Mouse (Mus musculus) limb, embryonic 10.5 days (tissue): ENCODE results near the gene Dgcr8. TPM values are rescaled to one million over a fixed set of nuclear protein-coding genes. Genes with fewer than 3 reads are reported as not detected.

Source experiments
- DNase-seq: peaks from one replicate; pipeline ENCODE4 v3.0.0-alpha.2; 2017; ENCODE audit warnings: low spot score
- H3K27ac ChIP-seq: fragments of 300-500 bp; sonication (generic); 2 replicates; pipeline ENCODE4 v1.5.1; 2016; ENCODE audit warnings: mild to moderate bottlenecking
- H3K27me3 ChIP-seq: fragments of 300-500 bp; sonication (generic); 2 replicates; pipeline ENCODE4 v1.6.1; 2016; ENCODE audit warnings: low read depth, mild to moderate bottlenecking; ENCODE audit not compliant: poor library complexity, severe bottlenecking
- H3K36me3 ChIP-seq: fragments of 300-500 bp; sonication (generic); 2 replicates; pipeline ENCODE4 v1.6.1; 2016; ENCODE audit warnings: mild to moderate bottlenecking, moderate library complexity
- H3K4me1 ChIP-seq: fragments of 300-500 bp; sonication (generic); 2 replicates; pipeline ENCODE4 v1.6.1; 2016
- H3K4me3 ChIP-seq: fragments of 300-500 bp; sonication (generic); 2 replicates; pipeline ENCODE4 v1.5.1; 2016; ENCODE audit warnings: mild to moderate bottlenecking, moderate library complexity
- H3K9me3 ChIP-seq: fragments of 300-500 bp; sonication (generic); replicated peaks from 2 replicates; pipeline ENCODE4 v1.6.1; 2016; ENCODE audit warnings: mild to moderate bottlenecking
- WGBS: fragments of 180-500 bp; shearing (Covaris S2); methylation state at CpG from one replicate; pipeline ENCODE4 v1.1.7; 2016; 5-methylcytosine and 5-hydroxymethylcytosine counted together
- polyA plus RNA-seq: library from polyadenylated mRNA; unstranded; fragments of >200 nt; fragmentation: Nextera tagmentation; extraction: Ambion mirVana; gene quantifications from 2 replicates; pipeline ENCODE4 v1.2.1, GENCODE M21; 2016

The Dgcr8 gene
- polyA plus RNA-seq, 1 experiment from 2014 or later, result 51.3 TPM

- H3K4me3 ChIP-seq, result peak overlapping the region; percentile 93
- DNase-seq, result no peak
- peaks cover 22% of the 10 kb centered on the region for H3K4me1 ChIP-seq
- peaks cover 46% of the 10 kb centered on the region for H3K36me3 ChIP-seq
- under 1% methylated on average over 31 of the region's 31 CpGs for WGBS
- peak overlapping the region; percentile 98 for H3K27ac ChIP-seq
- H3K9me3 ChIP-seq, result no peaks in the 10 kb centered on the region
- no peaks in the 10 kb centered on the region for H3K27me3 ChIP-seq
These were observed 425 bp downstream of the Dgcr8 start for GRCm38 (mm10) chr16:18288581-18289061.

DNA sequence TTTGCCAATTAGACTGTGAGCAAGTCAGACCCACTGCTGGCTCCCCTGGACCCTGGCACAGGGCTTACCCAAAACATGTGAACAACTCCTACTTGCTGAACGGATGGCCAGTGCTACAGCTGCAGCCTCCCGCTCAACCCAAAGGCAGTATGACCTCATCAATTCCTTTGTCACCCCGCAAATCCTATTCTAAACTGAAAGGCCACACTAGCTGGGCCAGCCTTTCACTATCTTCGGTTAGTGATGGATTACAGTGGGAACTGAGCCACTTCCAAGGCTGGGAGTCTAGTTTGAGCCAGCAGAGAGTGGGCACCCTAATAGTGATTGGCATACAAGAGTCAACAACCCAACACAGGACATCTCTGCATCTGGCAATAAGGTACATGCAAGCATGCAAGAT, 880 bp downstream of the Dgcr8 start:
- Histone ChIP-seq H3K4me3 (peak overlapping the region; percentile 93), H3K4me1 (peaks cover 22% of the 10 kb centered on the region), H3K27me3 (no peaks in the 10 kb centered on the region), H3K36me3 (peaks cover 50% of the 10 kb centered on the region), H3K27ac (peak overlapping the region; percentile 98), H3K9me3 (no peaks in the 10 kb centered on the region)
- peak; percentile 43 for DNase-seq
- 3% methylated on average over 4 of the region's 4 CpGs for WGBS

DNA sequence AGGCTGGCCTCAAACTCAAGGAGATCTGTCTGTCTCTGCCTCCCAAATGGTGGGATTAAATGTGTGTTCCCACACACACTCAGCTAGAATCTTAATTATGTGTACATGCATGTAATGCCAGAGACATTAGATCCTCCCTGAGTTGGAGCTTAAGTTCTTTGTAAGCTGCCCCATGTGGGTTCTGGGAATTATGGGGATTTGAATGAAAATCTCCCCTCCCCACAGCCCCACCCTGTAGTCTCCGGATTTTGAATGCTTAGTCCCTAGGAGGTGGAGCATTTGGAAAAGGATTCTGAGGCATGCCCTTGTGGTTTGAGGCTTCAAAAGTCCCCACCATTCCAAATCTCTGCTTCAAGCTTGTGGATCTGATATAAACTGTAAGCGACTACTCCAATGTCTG, 13.9 kb downstream of the Dgcr8 start:
- no peak overlapping the region for H3K4me3 ChIP-seq
- no peak for DNase-seq
- H3K27me3 ChIP-seq, result no peaks in the 10 kb centered on the region
- 88% methylated on average over 2 of the region's 2 CpGs for WGBS
- H3K4me1 ChIP-seq, result no peaks in the 10 kb centered on the region
- no peak overlapping the region for H3K27ac ChIP-seq
- H3K9me3 ChIP-seq, result no peaks in the 10 kb centered on the region
- H3K36me3 ChIP-seq, result peaks cover 99% of the 10 kb centered on the region

DNA sequence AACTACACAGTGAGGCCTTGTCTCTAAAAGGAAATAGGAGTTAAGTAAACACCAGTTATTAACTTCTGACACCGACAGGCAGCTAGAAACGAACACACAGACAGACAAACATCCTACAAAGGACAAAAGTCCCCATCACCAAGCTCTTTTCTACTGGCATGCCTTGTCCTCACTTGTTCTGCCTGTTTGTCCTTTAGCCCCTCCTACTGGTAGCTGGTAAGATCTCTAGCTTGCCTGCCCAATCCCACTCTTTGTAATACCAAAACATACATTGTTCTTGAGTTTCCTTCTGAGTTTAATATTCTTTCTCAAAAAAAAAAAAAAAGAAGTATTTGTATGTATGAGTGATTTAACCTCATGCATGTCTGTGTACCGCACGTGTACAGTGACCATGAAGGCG, 20.9 kb downstream of the Dgcr8 start:
- Histone ChIP-seq H3K27ac (no peak overlapping the region), H3K4me3 (no peak overlapping the region), H3K27me3 (no peaks in the 10 kb centered on the region), H3K4me1 (no peaks in the 10 kb centered on the region), H3K36me3 (peaks cover 98% of the 10 kb centered on the region), H3K9me3 (no peaks in the 10 kb centered on the region)
- no peak for DNase-seq
- 94% methylated on average over 5 of the region's 5 CpGs for WGBS

- WGBS, result 82% methylated on average over 2 of the region's 2 CpGs
- Histone ChIP-seq H3K9me3 (no peaks in the 10 kb centered on the region), H3K36me3 (peaks cover 97% of the 10 kb centered on the region), H3K4me3 (no peak overlapping the region), H3K4me1 (no peaks in the 10 kb centered on the region), H3K27me3 (no peaks in the 10 kb centered on the region), H3K27ac (no peak overlapping the region)
- no peak for DNase-seq
These were observed 24.0 kb downstream of the Dgcr8 start for GRCm38 (mm10) chr16:18265024-18265423.

DNA sequence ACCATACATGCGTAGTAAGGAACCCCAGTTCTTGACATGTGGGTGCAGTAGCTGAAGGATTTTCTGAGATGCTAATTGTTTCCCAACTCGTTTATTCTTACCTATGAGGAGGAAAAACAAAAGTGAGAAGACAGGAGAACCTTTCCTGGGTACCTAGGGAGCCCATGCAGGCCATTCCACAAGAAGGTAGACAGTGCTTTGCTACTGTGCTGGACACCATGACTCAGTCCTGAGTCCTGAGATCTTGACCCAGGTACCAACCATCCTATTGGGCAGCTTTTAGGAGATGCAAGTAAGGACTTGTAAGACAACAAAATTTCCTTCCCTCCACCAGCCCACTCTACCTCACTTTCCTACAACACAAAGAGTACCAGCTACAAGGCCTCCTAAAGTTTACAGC, 30.8 kb downstream of the Dgcr8 start, which contains the start of gene Gm49776:
Gene Gm49776, minus strand, starts transcription at position 101 of the 400 bp plus-strand sequence.
- 95% methylated on average over 2 of the region's 2 CpGs for WGBS

DNA sequence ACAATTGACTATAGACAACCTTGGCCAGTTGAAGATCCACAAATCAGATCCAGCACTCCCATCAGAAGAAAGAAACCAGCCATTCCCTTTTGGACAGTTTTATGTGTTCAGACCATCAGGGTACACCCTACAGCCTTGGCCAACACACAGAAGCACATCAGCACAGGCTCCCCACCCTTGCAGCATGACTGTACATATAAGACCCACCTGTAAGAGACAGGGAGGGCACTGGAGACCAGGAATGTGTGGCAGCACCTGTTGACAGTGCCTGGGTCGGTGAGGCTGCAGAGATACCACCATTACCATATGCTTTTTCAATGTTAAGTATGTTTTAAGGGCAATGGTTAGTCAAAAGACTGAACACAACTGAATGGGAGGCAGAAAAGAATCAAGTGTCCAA, 35.2 kb downstream of the Dgcr8 start:
- no peak overlapping the region for H3K4me3 ChIP-seq
- no peak overlapping the region for H3K27ac ChIP-seq
- H3K4me1 ChIP-seq, result peaks cover 26% of the 10 kb centered on the region
- 92% methylated on average over 1 of the region's 1 CpGs for WGBS
- no peaks in the 10 kb centered on the region for H3K27me3 ChIP-seq
- H3K36me3 ChIP-seq, result peaks cover 91% of the 10 kb centered on the region
- no peaks in the 10 kb centered on the region for H3K9me3 ChIP-seq
- no peak for DNase-seq

More for the DNA sequence above, 30.8 kb downstream of the Dgcr8 start, which contains the start of gene Gm49776:
- Histone ChIP-seq H3K4me3 (no peak within 1 kb of the TSS), H3K27ac (no peak within 1 kb of the TSS), H3K9me3 (no peaks in the 10 kb centered on the region), H3K27me3 (no peaks in the 10 kb centered on the region), H3K36me3 (peaks cover 98% of the 10 kb centered on the region), H3K4me1 (no peaks in the 10 kb centered on the region)
- no peak for DNase-seq

- Histone ChIP-seq H3K27me3 (no peaks in the 10 kb centered on the region), H3K27ac (no peak overlapping the region), H3K9me3 (no peaks in the 10 kb centered on the region), H3K36me3 (peaks cover 80% of the 10 kb centered on the region), H3K4me3 (no peak overlapping the region), H3K4me1 (peaks cover 26% of the 10 kb centered on the region)
- DNase-seq, result no peak
- WGBS, result 90% methylated on average over 6 of the region's 6 CpGs
These were observed 36.3 kb downstream of the Dgcr8 start for GRCm38 (mm10) chr16:18252736-18253135.

DNA sequence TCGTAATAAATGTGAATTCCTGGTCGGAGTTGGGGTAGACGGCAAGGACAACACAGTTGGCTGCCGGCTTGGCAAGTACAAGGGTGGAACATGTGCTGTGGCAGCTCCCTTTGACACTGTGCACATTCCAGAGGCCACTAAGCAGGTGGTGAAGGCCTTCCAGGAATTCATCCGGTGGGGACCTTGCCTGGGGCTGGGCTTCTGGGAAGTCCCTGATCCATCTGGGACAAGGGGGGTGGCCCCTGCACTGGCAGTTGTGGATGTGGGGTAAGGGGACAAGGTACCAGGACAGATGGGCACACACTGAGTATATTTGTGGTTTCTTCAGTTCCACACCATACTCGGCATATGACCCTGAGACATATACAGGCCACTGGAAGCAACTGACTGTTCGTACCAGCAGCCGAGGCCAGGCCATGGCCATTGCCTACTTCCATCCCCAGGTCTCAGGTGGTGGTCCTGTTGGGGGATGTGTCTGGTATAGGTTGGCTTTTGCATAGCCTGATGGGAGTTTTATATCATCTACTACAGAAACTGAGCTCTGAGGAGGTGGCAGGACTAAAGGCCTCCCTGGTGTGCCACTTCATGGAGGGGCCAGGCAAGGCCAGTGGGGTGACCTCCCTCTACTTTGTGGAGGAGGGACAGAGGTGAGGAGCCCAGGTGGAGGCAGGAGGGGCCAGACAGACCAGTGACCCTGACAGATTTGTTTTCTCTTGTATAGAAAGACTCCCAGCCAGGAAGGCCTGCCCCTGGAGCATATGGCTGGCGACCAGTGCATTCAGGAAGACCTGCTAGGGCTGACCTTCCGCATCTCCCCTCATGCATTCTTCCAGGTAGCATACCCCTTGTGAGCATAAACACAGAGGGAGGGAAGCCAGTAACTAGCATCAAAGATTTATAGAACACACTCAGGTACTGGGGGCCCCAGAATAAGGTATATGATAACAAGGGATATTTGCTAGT, 37.9 kb downstream of the Dgcr8 start:
- Histone ChIP-seq H3K27ac (0 out of 2 replicates have a peak overlapping the region, but pooled peaks have one; percentile 44), H3K4me1 (peaks cover 38% of the 10 kb centered on the region), H3K4me3 (peak overlapping the region; percentile 98), H3K9me3 (no peaks in the 10 kb centered on the region), H3K27me3 (no peaks in the 10 kb centered on the region), H3K36me3 (peaks cover 76% of the 10 kb centered on the region)
- DNase-seq, result no peak
- WGBS, result 78% methylated on average over 10 of the region's 10 CpGs

DNA sequence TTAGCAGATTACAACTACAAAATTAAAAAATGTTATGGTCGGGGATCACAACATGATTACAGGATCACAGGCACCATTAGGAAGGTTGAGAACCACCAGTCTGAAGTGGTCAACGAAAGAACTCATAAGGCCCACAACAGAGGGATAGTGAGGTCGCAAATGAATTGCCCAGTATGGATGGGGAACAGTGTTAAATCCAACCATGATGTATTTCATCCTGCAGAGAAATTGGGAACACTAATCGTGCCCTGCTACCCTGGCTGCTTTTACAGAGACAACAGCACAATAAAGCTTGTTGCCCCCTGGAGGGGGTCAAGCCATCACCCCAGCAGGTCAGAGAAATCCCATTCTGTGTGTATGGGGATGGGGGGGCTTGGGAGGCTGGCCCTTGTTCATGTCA, 38.8 kb downstream of the Dgcr8 start:
- Histone ChIP-seq H3K27ac (no peak overlapping the region), H3K36me3 (peaks cover 76% of the 10 kb centered on the region), H3K27me3 (no peaks in the 10 kb centered on the region), H3K9me3 (no peaks in the 10 kb centered on the region), H3K4me3 (peak overlapping the region; percentile 98), H3K4me1 (peaks cover 43% of the 10 kb centered on the region)
- WGBS, result 81% methylated on average over 4 of the region's 4 CpGs
- no peak for DNase-seq

DNA sequence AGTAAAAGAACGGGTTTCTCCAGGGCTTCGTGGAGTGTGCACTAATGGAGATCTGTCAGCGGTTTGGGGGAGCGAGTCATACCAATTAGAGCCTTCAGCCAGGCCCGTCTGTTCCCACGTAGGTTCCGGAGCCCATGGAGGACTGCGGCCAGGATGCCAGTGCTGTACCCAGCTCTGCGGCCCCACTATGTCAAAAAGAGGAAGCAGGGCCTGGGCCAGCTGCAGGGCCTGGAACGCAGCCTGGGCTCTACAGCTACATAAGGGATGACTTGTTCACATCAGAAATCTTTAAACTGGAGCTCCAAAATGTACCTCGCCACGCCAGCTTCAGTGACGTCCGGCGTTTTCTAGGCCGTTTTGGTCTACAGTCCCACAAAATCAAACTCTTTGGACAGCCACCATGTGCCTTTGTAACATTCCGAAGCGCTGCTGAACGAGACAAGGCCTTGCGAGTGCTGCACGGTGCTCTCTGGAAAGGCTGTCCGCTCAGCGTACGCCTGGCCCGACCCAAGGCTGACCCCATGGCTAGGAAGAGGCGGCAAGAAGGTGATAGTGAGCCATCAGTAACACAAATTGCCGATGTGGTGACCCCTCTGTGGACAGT, 39.6 kb downstream of the Dgcr8 start:
- peak overlapping the region; percentile 99 for H3K27ac ChIP-seq
- H3K4me1 ChIP-seq, result peaks cover 43% of the 10 kb centered on the region
- WGBS, result 11% methylated on average over 27 of the region's 27 CpGs
- no peaks in the 10 kb centered on the region for H3K9me3 ChIP-seq
- H3K27me3 ChIP-seq, result no peaks in the 10 kb centered on the region
- H3K4me3 ChIP-seq, result peak overlapping the region; percentile 98
- peaks cover 76% of the 10 kb centered on the region for H3K36me3 ChIP-seq
- DNase-seq, result peak; percentile 63

- under 1% methylated on average over 102 of the region's 102 CpGs for WGBS
- peaks cover 43% of the 10 kb centered on the region for H3K4me1 ChIP-seq
- DNase-seq, result peak; percentile 100
- H3K27me3 ChIP-seq, result no peaks in the 10 kb centered on the region
- H3K4me3 ChIP-seq, result peak within 1 kb of the TSS; percentile 98
- no peaks in the 10 kb centered on the region for H3K9me3 ChIP-seq
- H3K36me3 ChIP-seq, result peaks cover 76% of the 10 kb centered on the region
- peak within 1 kb of the TSS; percentile 99 for H3K27ac ChIP-seq
These were observed 40.3 kb downstream of the Dgcr8 start, which contains the start of the genes Trmt2a and Ranbp1 for GRCm38 (mm10) chr16:18248433-18249363. Trmt2a (plus strand) TSS chr16:18248679. Ranbp1 (minus strand) TSS chr16:18248732.
